Mouse (Mus musculus) forebrain, embryonic 12.5 days (tissue): ENCODE measurements at regions not wholly inside any gene's neighbourhood (a gene's known extent, or its start where the extent isn't known, plus 50 kb on each side); places are given as distances from the start of the nearest gene placed in this dataset.

ENCODE experiments used
- ATAC-seq: fragments of 200-750 bp; cut with Nextera tagmentation; 2 replicates; pipeline ENCODE4 v1.8.0; 2017; ENCODE audit warnings: moderate TSS enrichment; ENCODE audit not compliant: low FRiP score
- H3K27ac ChIP-seq: fragments of 300-500 bp; sonication (generic); 2 replicates; pipeline ENCODE4 v1.5.1; 2016; ENCODE audit warnings: mild to moderate bottlenecking
- H3K27me3 ChIP-seq: fragments of 300-500 bp; sonication (generic); 2 replicates; pipeline ENCODE4 v1.6.1; 2016; ENCODE audit warnings: mild to moderate bottlenecking
- H3K36me3 ChIP-seq: fragments of 300-500 bp; sonication (generic); replicated peaks from 2 replicates; pipeline ENCODE4 v1.6.1; 2016; ENCODE audit warnings: mild to moderate bottlenecking
- H3K4me1 ChIP-seq: fragments of 300-500 bp; sonication (generic); 2 replicates; pipeline ENCODE4 v1.6.1; 2016
- H3K4me2 ChIP-seq: fragments of 300-500 bp; sonication (generic); 2 replicates; pipeline ENCODE4 v1.6.1; 2016; ENCODE audit warnings: mild to moderate bottlenecking, moderate library complexity
- H3K4me3 ChIP-seq: fragments of 300-500 bp; sonication (generic); replicated peaks from 2 replicates; pipeline ENCODE4 v1.5.1; 2016; ENCODE audit warnings: mild to moderate bottlenecking
- H3K9ac ChIP-seq: fragments of 300-500 bp; sonication (generic); 2 replicates; pipeline ENCODE4 v1.6.1; 2016; ENCODE audit warnings: mild to moderate bottlenecking
- H3K9me3 ChIP-seq: fragments of 300-500 bp; sonication (generic); 2 replicates; pipeline ENCODE4 v1.6.1; 2016
- WGBS: fragments of 180-500 bp; shearing (Covaris S2); methylation state at CpG from one replicate; pipeline ENCODE4 v1.1.7; 2016; 5-methylcytosine and 5-hydroxymethylcytosine counted together

DNA sequence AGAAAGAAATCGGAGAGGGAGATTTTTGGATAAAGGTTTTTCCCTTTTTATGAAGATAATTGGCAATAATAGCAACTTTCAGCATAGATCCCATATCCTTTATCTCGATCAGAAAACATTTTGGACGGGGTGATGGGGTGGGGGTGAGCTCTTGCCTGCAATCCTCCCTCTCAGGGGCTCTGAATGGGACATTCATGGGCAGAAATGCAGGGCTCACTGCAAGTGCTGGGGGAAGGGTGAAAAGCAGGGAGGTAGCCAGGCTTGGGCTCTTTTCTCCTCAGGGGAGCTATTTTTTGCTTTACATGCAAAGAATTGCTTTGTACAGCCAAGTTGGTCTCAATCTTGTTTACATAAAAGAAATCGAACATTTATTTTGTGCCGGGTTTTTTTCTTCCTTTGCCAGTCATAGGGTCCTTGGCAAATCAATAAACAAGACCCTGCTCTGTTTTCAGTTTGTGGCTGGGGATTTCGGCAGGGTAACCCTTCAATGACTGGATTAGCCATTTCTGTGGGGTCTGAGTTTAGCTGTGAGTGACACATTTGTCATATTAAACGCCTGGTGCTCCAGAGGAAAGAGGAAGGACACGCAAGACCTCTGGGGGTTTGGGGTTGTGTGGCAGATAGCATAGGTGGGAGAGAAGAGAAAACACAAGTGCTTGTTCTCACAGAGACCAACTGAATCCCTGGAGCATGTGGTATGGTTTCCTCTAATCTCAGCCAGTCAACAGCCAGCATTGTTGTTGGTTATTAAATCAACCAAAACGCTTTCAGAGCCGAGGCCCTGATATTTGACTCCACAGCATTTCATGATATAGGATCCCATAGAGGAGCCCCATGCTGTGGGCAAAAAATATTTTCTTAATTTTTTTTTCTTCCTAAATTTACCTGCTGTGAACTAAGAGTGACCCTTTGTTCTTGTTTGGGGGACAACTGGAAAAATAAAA, 96.8 kb upstream of the Bmper start:
- Histone ChIP-seq H3K9ac (no peak overlapping the region), H3K27me3 (no peaks in the 10 kb centered on the region), H3K9me3 (no peaks in the 10 kb centered on the region), H3K4me1 (peaks cover 25% of the 10 kb centered on the region), H3K36me3 (no peaks in the 10 kb centered on the region), H3K4me2 (0 out of 2 replicates have a peak overlapping the region, but pooled peaks have one; percentile 2), H3K4me3 (no peak overlapping the region), H3K27ac (no peak overlapping the region)
- WGBS: 32% methylated on average over 10 of the region's 10 CpGs
- no peak for ATAC-seq

GRCm38 (mm10) chr9:23127338-23128017, 95.4 kb upstream of the Bmper start:
- no peak; the same call in 1 of the 2 replicates for ATAC-seq
- H3K4me2 ChIP-seq: no peak overlapping the region
- no peaks in the 10 kb centered on the region for H3K27me3 ChIP-seq
- no peak overlapping the region for H3K9ac ChIP-seq
- no peaks in the 10 kb centered on the region for H3K36me3 ChIP-seq
- 35% methylated on average over 9 of the region's 9 CpGs for WGBS
- H3K9me3 ChIP-seq: no peaks in the 10 kb centered on the region
- no peak overlapping the region for H3K4me3 ChIP-seq
- peaks cover 25% of the 10 kb centered on the region for H3K4me1 ChIP-seq
- peak overlapping the region; percentile 16; the same call in 1 of the 2 replicates for H3K27ac ChIP-seq

- Histone ChIP-seq H3K9ac (no peak overlapping the region), H3K27me3 (no peaks in the 10 kb centered on the region), H3K27ac (peak overlapping the region; percentile 16; the same call in 1 of the 2 replicates), H3K4me2 (no peak overlapping the region), H3K36me3 (no peaks in the 10 kb centered on the region), H3K4me3 (no peak overlapping the region), H3K4me1 (peaks cover 25% of the 10 kb centered on the region), H3K9me3 (no peaks in the 10 kb centered on the region)
- 67% methylated on average over 2 of the region's 2 CpGs for WGBS
- ATAC-seq: no peak; the same call in 1 of the 2 replicates
Measured at GRCm38 (mm10) chr9:23128018-23128369, 94.9 kb upstream of the Bmper start.

DNA sequence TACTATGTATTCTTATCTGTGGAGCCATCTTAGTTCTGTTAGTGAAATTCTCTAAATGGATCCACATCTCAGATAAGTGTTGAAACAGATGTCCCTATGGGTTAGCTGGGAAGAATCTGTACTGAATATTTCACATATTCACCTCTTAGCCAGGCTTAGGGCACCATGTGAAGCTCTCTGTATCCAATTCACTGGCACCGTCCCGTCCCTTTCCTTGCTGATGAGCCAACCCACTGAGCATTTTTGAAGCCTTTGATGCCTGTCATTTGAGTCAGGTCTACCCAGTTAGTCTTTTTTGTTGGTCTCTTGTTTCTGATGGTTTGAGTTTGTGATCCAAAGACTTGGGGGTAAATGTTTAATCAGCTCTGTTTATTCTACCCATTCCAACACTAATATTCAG, 88.9 kb upstream of the Bmper start:
- 79% methylated on average over 2 of the region's 2 CpGs for WGBS
- no peaks in the 10 kb centered on the region for H3K4me1 ChIP-seq
- H3K4me3 ChIP-seq: no peak overlapping the region
- no peak for ATAC-seq
- no peaks in the 10 kb centered on the region for H3K36me3 ChIP-seq
- no peak overlapping the region for H3K9ac ChIP-seq
- no peak overlapping the region for H3K4me2 ChIP-seq
- H3K9me3 ChIP-seq: no peaks in the 10 kb centered on the region
- no peak overlapping the region for H3K27ac ChIP-seq
- no peaks in the 10 kb centered on the region for H3K27me3 ChIP-seq

GRCm38 (mm10) chr9:23134421-23135118, 88.3 kb upstream of the Bmper start:
- H3K27ac ChIP-seq: no peak overlapping the region
- peaks cover 2% of the 10 kb centered on the region for H3K4me1 ChIP-seq
- H3K4me3 ChIP-seq: no peak overlapping the region
- no peak overlapping the region for H3K4me2 ChIP-seq
- no peaks in the 10 kb centered on the region for H3K9me3 ChIP-seq
- no peak overlapping the region for H3K9ac ChIP-seq
- WGBS: 80% methylated on average over 12 of the region's 12 CpGs
- ATAC-seq: no peak
- H3K36me3 ChIP-seq: no peaks in the 10 kb centered on the region
- no peaks in the 10 kb centered on the region for H3K27me3 ChIP-seq

- ATAC-seq: no peak
- WGBS: 92% methylated on average over 5 of the region's 5 CpGs
Measured at GRCm38 (mm10) chr9:23136511-23136910, 86.4 kb upstream of the Bmper start.

GRCm38 (mm10) chr9:23137682-23138210, 85.1 kb upstream of the Bmper start:
- no peak overlapping the region for H3K9ac ChIP-seq
- no peak overlapping the region for H3K4me3 ChIP-seq
- no peaks in the 10 kb centered on the region for H3K9me3 ChIP-seq
- WGBS: 70% methylated on average over 5 of the region's 5 CpGs
- no peak for ATAC-seq
- no peaks in the 10 kb centered on the region for H3K36me3 ChIP-seq
- no peak overlapping the region for H3K27ac ChIP-seq
- H3K4me1 ChIP-seq: peaks cover 5% of the 10 kb centered on the region
- H3K4me2 ChIP-seq: no peak overlapping the region
- no peaks in the 10 kb centered on the region for H3K27me3 ChIP-seq

More at GRCm38 (mm10) chr9:23136511-23136910, 86.4 kb upstream of the Bmper start:
- H3K4me2 ChIP-seq: no peak overlapping the region
- H3K9me3 ChIP-seq: no peaks in the 10 kb centered on the region
- no peaks in the 10 kb centered on the region for H3K36me3 ChIP-seq
- no peak overlapping the region for H3K9ac ChIP-seq
- H3K27ac ChIP-seq: no peak overlapping the region
- peaks cover 5% of the 10 kb centered on the region for H3K4me1 ChIP-seq
- H3K27me3 ChIP-seq: no peaks in the 10 kb centered on the region
- H3K4me3 ChIP-seq: no peak overlapping the region

DNA sequence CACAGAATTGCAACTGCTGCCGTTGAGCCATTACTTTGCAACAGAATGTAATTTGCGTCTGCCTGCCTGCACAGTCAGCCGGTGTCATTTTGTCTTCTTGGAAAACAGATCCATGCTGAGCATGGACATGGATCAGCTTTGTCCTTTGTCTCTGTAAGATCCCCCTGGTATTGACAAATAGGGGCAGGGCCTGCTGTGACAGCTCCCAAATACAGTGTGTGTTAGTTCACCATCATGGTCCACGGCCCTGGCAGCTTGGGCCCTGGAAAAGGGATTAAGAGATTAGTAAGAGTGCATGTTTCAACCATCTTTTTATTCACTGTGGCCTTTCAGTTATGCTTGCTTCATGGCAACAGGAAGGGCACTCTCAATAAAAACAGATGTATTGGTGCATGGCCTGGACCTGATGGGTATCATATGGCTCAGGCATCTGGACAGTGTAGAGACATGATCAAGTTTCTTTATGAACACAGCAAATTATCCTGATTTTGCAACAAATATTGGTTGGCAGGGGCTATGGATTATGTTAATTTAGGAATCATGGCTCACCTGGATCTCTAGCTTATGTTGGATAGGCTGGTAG, 83.2 kb upstream of the Bmper start:
- H3K27ac ChIP-seq: no peak overlapping the region
- H3K4me2 ChIP-seq: no peak overlapping the region
- WGBS: 39% methylated on average over 4 of the region's 4 CpGs
- H3K27me3 ChIP-seq: no peaks in the 10 kb centered on the region
- no peaks in the 10 kb centered on the region for H3K9me3 ChIP-seq
- ATAC-seq: no peak
- peaks cover 5% of the 10 kb centered on the region for H3K4me1 ChIP-seq
- no peak overlapping the region for H3K4me3 ChIP-seq
- H3K9ac ChIP-seq: no peak overlapping the region
- no peaks in the 10 kb centered on the region for H3K36me3 ChIP-seq

- Histone ChIP-seq H3K9me3 (no peaks in the 10 kb centered on the region), H3K4me3 (no peak overlapping the region), H3K36me3 (no peaks in the 10 kb centered on the region), H3K4me1 (peaks cover 5% of the 10 kb centered on the region), H3K4me2 (no peak overlapping the region), H3K27ac (no peak overlapping the region), H3K27me3 (no peaks in the 10 kb centered on the region), H3K9ac (no peak overlapping the region)
- 85% methylated on average over 7 of the region's 7 CpGs for WGBS
- ATAC-seq: no peak
Measured at GRCm38 (mm10) chr9:23144281-23144680, 78.6 kb upstream of the Bmper start.

GRCm38 (mm10) chr9:23150338-23150737, 72.5 kb upstream of the Bmper start:
- no peak for ATAC-seq
- whole genome bisulfite sequencing: 92% methylated on average over 6 of the region's 6 CpGs

GRCm38 (mm10) chr9:23150874-23151273, 72.0 kb upstream of the Bmper start:
- Histone ChIP-seq H3K4me3 (no peak overlapping the region), H3K27me3 (no peaks in the 10 kb centered on the region), H3K4me1 (no peaks in the 10 kb centered on the region), H3K9ac (no peak overlapping the region), H3K36me3 (no peaks in the 10 kb centered on the region), H3K27ac (no peak overlapping the region), H3K4me2 (no peak overlapping the region), H3K9me3 (no peaks in the 10 kb centered on the region)
- ATAC-seq: no peak
- 73% methylated on average over 3 of the region's 3 CpGs for WGBS

More at GRCm38 (mm10) chr9:23150338-23150737, 72.5 kb upstream of the Bmper start:
- no peak overlapping the region for H3K4me3 ChIP-seq
- H3K27ac ChIP-seq: no peak overlapping the region
- no peak overlapping the region for H3K4me2 ChIP-seq
- H3K4me1 ChIP-seq: no peaks in the 10 kb centered on the region
- H3K27me3 ChIP-seq: no peaks in the 10 kb centered on the region
- no peaks in the 10 kb centered on the region for H3K9me3 ChIP-seq
- no peaks in the 10 kb centered on the region for H3K36me3 ChIP-seq
- no peak overlapping the region for H3K9ac ChIP-seq
